Mouse (Mus musculus) midbrain, embryonic 14.5 days (tissue): ENCODE results near the gene Dnah1. TPM values are rescaled to one million over a fixed set of nuclear protein-coding genes. Genes with fewer than 3 reads are reported as not detected.

ENCODE experiments used
- ATAC-seq: fragments of 200-750 bp; cut with Nextera tagmentation; 2 replicates; pipeline ENCODE4 v1.8.0; 2017; ENCODE audit warnings: moderate number of reproducible peaks, moderate library complexity; ENCODE audit not compliant: low FRiP score, low TSS enrichment
- DNase-seq: peaks from one replicate; pipeline ENCODE4 v3.0.0-alpha.2; 2015
- H3K27ac ChIP-seq: fragments of 300-500 bp; sonication (generic); replicated peaks from 2 replicates; pipeline ENCODE4 v1.5.1; 2014; ENCODE audit warnings: mild to moderate bottlenecking, low read depth, low read length, moderate library complexity
- H3K27me3 ChIP-seq: fragments of 300-500 bp; sonication (generic); 2 replicates; pipeline ENCODE4 v1.6.1; 2014; ENCODE audit warnings: low read length, control low read depth, mixed read lengths; ENCODE audit not compliant: control insufficient read depth, insufficient read depth
- H3K36me3 ChIP-seq: fragments of 300-500 bp; sonication (generic); 2 replicates; pipeline ENCODE4 v1.6.1; 2014; ENCODE audit warnings: low read length, control low read depth; ENCODE audit not compliant: control insufficient read depth, insufficient read depth
- H3K4me1 ChIP-seq: fragments of 300-500 bp; sonication (generic); 2 replicates; pipeline ENCODE4 v1.6.1; 2014; ENCODE audit warnings: mild to moderate bottlenecking, antibody characterized with exemption, low read length, control low read depth; ENCODE audit not compliant: control insufficient read depth, insufficient read depth
- H3K4me2 ChIP-seq: fragments of 300-500 bp; sonication (generic); 2 replicates; pipeline ENCODE4 v1.6.1; 2014; ENCODE audit warnings: mild to moderate bottlenecking, low read length, moderate library complexity
- H3K4me3 ChIP-seq: fragments of 300-500 bp; sonication (generic); replicated peaks from 2 replicates; pipeline ENCODE4 v1.5.1; 2014; ENCODE audit warnings: low read depth, low read length
- H3K9ac ChIP-seq: fragments of 300-500 bp; sonication (generic); replicated peaks from 2 replicates; pipeline ENCODE4 v1.6.1; 2014; ENCODE audit warnings: mild to moderate bottlenecking, low read length, moderate library complexity
- H3K9me3 ChIP-seq: fragments of 300-500 bp; sonication (generic); 2 replicates; pipeline ENCODE4 v1.6.1; 2016; ENCODE audit warnings: low read length, control low read depth, mixed read lengths; ENCODE audit not compliant: control insufficient read depth
- WGBS: fragments of 180-500 bp; shearing (Covaris S2); extraction: QIAGEN DNeasy Blood & Tissue Kit; methylation state at CpG from one replicate; pipeline ENCODE4 v1.1.7; 2014; 5-methylcytosine and 5-hydroxymethylcytosine counted together
- polyA plus RNA-seq: library from polyadenylated mRNA; unstranded; fragments of >200 nt; fragmentation: Nextera tagmentation; extraction: Ambion mirVana; gene quantifications from 2 replicates; pipeline ENCODE4 v1.2.1, GENCODE M21; 2014

Gene Dnah1
- polyA plus RNA-seq, 1 experiment from 2014 or later, result 5.2 TPM

DNA sequence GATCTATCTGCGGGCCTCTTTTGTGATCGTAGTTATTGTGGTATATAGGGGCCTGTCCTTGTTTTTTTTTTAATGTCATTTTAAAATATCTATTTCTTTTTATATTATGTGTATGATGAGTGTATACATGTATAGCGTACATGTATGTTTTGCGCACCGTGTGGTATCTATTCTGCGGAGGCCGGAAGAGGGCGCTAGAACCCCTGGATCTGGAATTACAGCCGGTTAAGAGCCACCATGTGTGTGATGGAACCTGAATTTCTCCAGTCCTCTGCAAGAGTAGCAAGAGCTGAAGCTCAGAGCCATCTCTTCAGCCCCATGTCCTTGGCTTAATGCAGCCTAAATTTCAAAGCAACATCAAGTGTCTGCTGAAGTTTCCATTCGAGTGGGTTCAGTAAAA lies 1.2 kb upstream of the Dnah1 start:
- WGBS, result 73% methylated on average over 10 of the region's 10 CpGs
- H3K4me2 ChIP-seq, result no peak overlapping the region
- H3K4me3 ChIP-seq, result no peak overlapping the region
- H3K9me3 ChIP-seq, result no peaks in the 10 kb centered on the region
- H3K9ac ChIP-seq, result no peak overlapping the region
- 0 out of 2 replicates have a peak, but pooled peaks cover 5% of the 10 kb centered on the region for H3K4me1 ChIP-seq
- DNase-seq, result peak; percentile 4
- no peak overlapping the region for H3K27ac ChIP-seq
- no peak for ATAC-seq
- H3K27me3 ChIP-seq, result no peaks in the 10 kb centered on the region
- H3K36me3 ChIP-seq, result no peaks in the 10 kb centered on the region

DNA sequence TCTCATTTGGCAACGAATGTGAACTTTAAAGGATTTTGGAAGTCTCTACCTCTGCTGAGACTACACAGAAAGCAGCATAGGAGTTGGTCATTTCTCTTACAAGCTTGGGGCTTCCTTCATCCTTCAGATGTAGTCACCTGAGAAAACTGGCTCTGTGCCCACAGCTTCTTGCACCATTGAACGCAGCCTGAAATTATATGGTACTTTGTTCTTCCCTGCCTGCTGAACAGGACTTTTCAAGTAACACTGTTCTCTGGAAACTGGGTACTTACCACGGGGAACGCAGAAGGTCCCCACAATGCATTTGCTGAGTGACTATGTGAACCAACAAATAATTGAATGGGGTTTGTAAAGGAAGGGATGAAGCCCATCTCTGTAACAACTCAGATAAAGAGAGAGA lies 507 bp downstream of the Dnah1 start:
- 0 out of 2 replicates have a peak, but pooled peaks cover 5% of the 10 kb centered on the region for H3K4me1 ChIP-seq
- H3K4me2 ChIP-seq, result peak overlapping the region; percentile 51; the same call in 1 of the 2 replicates
- ATAC-seq (no peak), DNase-seq (no peak)
- no peak overlapping the region for H3K4me3 ChIP-seq
- H3K27me3 ChIP-seq, result no peaks in the 10 kb centered on the region
- no peak overlapping the region for H3K27ac ChIP-seq
- no peaks in the 10 kb centered on the region for H3K9me3 ChIP-seq
- WGBS, result 88% methylated on average over 4 of the region's 4 CpGs
- no peak overlapping the region for H3K9ac ChIP-seq
- H3K36me3 ChIP-seq, result no peaks in the 10 kb centered on the region

DNA sequence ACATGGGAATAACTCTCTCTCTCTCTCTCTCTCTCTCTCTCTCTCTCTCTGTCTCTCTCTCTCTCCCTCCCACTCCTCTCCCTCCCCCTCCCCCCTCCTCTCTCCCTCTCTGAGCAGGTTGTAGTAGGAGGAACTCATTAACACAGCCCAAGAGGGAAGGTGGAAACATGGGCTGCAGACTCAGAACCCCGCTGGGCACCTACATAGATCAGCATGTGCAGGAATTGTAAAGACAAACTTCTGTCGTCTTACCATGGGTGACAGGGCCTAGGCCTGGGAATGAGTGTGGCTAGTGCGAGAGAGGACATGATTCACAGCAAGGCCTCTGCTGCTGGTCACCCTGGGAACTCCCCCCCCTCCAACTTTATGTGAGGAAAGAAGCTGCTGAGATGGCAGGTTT lies 1.5 kb downstream of the Dnah1 start:
- Histone ChIP-seq H3K36me3 (no peaks in the 10 kb centered on the region), H3K4me3 (no peak overlapping the region), H3K27ac (no peak overlapping the region), H3K9ac (no peak overlapping the region), H3K27me3 (no peaks in the 10 kb centered on the region), H3K9me3 (no peaks in the 10 kb centered on the region), H3K4me2 (no peak overlapping the region), H3K4me1 (0 out of 2 replicates have a peak, but pooled peaks cover 5% of the 10 kb centered on the region)
- DNase-seq (no peak), ATAC-seq (no peak)
- 79% methylated on average over 3 of the region's 3 CpGs for WGBS

DNA sequence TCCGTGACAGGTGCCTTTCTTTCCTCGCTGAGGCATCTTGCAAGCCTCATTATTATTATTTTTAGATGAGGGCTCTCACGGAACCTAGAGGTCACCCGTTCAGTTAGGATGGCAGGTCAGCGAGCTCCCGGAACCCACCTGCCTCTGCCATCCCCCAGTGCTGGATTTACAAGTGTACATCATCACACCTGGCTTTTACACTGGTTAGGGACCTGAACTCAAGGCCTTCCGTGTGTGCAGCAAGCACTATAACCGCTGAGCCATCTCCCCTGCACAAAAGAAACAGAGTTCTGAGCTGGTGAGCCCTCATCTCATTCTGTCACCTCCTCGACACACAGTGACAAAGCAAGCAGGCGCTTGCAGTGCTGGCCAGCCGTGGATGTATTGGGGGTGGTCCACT lies 2.5 kb downstream of the Dnah1 start:
- ATAC-seq, result no peak
- no peaks in the 10 kb centered on the region for H3K36me3 ChIP-seq
- no peak overlapping the region for H3K27ac ChIP-seq

DNA sequence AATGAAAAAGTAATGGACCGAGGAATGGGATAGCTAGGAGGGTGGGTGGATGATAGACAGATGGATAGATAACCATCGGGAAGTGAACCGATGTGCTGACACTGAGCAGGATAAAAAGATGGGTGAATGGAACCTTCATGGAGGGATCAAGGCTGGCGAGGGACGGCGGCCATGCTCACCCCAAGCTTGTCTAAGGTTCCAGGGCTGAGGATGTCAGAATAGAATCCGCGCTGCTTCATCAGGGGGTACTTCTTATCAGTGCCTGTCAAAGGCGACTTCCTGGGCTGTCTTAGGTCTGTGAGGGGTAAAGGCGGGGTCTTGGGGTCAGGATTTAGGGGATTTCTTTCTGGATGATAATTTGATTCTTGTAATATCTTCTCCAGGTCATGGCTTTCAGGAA lies 4.2 kb downstream of the Dnah1 start:
- Histone ChIP-seq H3K36me3 (no peaks in the 10 kb centered on the region), H3K4me3 (no peak overlapping the region), H3K4me2 (no peak overlapping the region), H3K4me1 (0 out of 2 replicates have a peak, but pooled peaks cover 5% of the 10 kb centered on the region), H3K27ac (no peak overlapping the region), H3K9me3 (no peaks in the 10 kb centered on the region), H3K9ac (no peak overlapping the region), H3K27me3 (no peaks in the 10 kb centered on the region)
- 86% methylated on average over 10 of the region's 10 CpGs for WGBS
- no peak for ATAC-seq
- DNase-seq, result no peak

More for the DNA sequence above, 2.5 kb downstream of the Dnah1 start:
- no peak overlapping the region for H3K4me2 ChIP-seq
- WGBS, result 87% methylated on average over 11 of the region's 11 CpGs
- no peaks in the 10 kb centered on the region for H3K9me3 ChIP-seq
- DNase-seq, result no peak
- no peaks in the 10 kb centered on the region for H3K27me3 ChIP-seq
- 0 out of 2 replicates have a peak, but pooled peaks cover 5% of the 10 kb centered on the region for H3K4me1 ChIP-seq
- no peak overlapping the region for H3K9ac ChIP-seq
- H3K4me3 ChIP-seq, result no peak overlapping the region

DNA sequence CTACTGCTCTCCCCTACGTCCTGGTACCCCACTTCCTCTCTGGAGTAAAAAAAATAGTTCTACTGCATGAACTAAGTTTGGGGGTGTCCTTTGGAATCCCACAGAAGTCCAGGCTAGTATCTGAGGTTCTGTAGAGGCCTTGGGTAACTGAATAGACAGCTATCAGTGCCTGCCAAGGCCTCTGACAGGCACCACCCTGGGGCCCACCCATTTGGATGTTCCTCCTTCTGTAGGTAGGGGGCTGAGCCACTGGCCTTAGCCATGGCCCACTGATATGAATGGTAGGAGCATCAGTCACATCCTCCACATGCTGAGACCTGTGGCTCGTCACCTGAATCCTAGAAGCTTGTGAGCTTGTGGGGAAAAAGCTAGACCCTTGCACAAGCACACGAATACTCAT lies 5.9 kb downstream of the Dnah1 start:
- H3K27ac ChIP-seq, result no peak overlapping the region
- no peak overlapping the region for H3K4me2 ChIP-seq
- no peaks in the 10 kb centered on the region for H3K36me3 ChIP-seq
- no peaks in the 10 kb centered on the region for H3K27me3 ChIP-seq
- no peak overlapping the region for H3K4me3 ChIP-seq
- H3K9ac ChIP-seq, result no peak overlapping the region
- WGBS, result 81% methylated on average over 3 of the region's 3 CpGs
- no peak for ATAC-seq
- no peak for DNase-seq
- H3K4me1 ChIP-seq, result no peaks in the 10 kb centered on the region
- H3K9me3 ChIP-seq, result no peaks in the 10 kb centered on the region

DNA sequence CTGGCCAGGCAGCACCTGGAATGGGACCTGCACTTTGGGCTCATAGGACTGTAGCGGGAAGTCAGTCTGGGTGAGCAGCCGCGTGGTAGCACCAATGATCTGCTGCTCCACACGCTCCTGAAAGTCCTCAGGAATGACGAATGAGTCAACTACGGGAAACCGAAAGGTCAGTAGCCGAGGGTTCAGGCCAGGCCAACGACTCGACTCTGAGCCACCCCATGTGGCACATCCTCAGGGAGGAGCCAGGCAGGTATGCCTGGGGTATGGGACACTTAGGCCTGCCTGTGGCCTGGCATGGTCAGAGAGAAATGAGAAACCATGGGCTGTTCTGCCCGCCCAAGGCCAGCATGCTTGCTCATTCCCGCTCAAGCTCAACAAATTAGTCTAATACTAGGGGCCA lies 7.1 kb downstream of the Dnah1 start:
- Histone ChIP-seq H3K9me3 (no peaks in the 10 kb centered on the region), H3K36me3 (no peaks in the 10 kb centered on the region), H3K4me2 (no peak overlapping the region), H3K4me3 (no peak overlapping the region), H3K9ac (no peak overlapping the region), H3K4me1 (no peaks in the 10 kb centered on the region), H3K27me3 (no peaks in the 10 kb centered on the region), H3K27ac (no peak overlapping the region)
- WGBS, result 86% methylated on average over 12 of the region's 12 CpGs
- ATAC-seq (no peak), DNase-seq (no peak)

DNA sequence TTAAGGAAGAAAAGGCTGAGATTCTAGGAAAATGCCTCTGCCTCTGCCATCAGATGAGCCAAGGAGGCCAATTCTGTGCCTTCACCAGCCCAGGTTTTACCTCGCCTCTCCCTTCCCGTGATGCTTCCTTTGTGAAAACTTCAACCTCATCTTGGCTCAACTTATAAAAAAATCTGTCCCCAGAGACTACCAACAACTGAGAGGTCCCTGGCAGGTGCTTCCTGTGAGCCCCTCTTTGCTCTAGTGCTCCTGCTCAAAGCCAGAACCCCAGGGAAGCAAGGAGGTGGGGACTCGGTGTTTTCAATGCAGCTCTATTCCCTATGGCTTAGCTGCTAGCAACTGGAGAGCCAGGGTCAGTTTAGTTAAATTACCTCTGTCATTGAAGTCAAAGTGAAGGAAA lies 10.5 kb downstream of the Dnah1 start:
- ATAC-seq, result no peak
- Histone ChIP-seq H3K9me3 (no peaks in the 10 kb centered on the region), H3K4me2 (no peak overlapping the region), H3K27ac (no peak overlapping the region), H3K4me3 (no peak overlapping the region), H3K9ac (no peak overlapping the region), H3K36me3 (no peaks in the 10 kb centered on the region), H3K27me3 (no peaks in the 10 kb centered on the region), H3K4me1 (no peaks in the 10 kb centered on the region)
- 28% methylated on average over 3 of the region's 3 CpGs for WGBS
- no peak for DNase-seq

DNA sequence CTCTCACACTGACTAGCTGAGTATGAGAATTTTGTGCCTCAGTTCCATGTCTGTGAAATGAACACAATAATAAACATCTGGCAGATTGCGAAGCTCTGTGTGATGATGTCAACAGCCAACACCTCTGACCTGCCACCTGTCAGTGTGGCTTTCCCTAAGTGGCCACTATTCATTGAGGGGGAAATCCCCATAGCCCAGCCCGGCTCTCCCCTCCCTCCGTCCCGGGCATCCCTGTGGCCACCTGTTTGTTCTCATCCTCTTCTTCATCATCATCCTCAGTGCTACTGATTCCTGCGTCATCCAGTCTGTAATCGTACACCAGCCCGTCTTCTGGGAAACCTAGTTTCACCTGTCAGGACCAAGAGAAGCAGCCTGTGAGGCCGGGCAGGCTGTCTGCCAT lies 38.0 kb downstream of the Dnah1 start:
- Histone ChIP-seq H3K4me2 (no peak overlapping the region), H3K36me3 (no peaks in the 10 kb centered on the region), H3K9me3 (no peaks in the 10 kb centered on the region), H3K9ac (no peak overlapping the region), H3K27ac (no peak overlapping the region), H3K4me1 (no peaks in the 10 kb centered on the region), H3K27me3 (no peaks in the 10 kb centered on the region), H3K4me3 (no peak overlapping the region)
- no peak for DNase-seq
- 88% methylated on average over 8 of the region's 8 CpGs for WGBS
- ATAC-seq, result no peak
